Mouse (Mus musculus): ENCODE results near the gene Cux1. TPM values are rescaled to one million over a fixed set of nuclear protein-coding genes. Genes with fewer than 3 reads are reported as not detected.

Cux1 gene
- polyA plus RNA-seq, 1 experiment from 2014 or later = 68.2 TPM

- peak overlapping the region; percentile 98 for H3K4me2 ChIP-seq (replicated peaks)
- H3K36me3 ChIP-seq = no peaks in the 10 kb centered on the region
- no peaks in the 10 kb centered on the region for H3K9me3 ChIP-seq
- 0 out of 2 replicates have a peak overlapping the region, but pooled peaks have one; percentile 93 for H3K27ac ChIP-seq
- no peak for ATAC-seq
- WGBS = under 1% methylated on average over 32 of the region's 32 CpGs
- peak overlapping the region; percentile 98 for H3K4me3 ChIP-seq (replicated peaks)
- peaks cover 21% of the 10 kb centered on the region for H3K4me1 ChIP-seq (replicated peaks)
- H3K9ac ChIP-seq = peak overlapping the region; percentile 91
- H3K27me3 ChIP-seq (replicated peaks) = no peaks in the 10 kb centered on the region
These were observed 1.9 kb downstream of the Cux1 start for GRCm38 (mm10) chr5:136565311-136565811.

- Histone ChIP-seq H3K9ac (peak overlapping the region; percentile 91), H3K4me2 (replicated peaks) (peak overlapping the region; percentile 98), H3K4me1 (replicated peaks) (peaks cover 23% of the 10 kb centered on the region), H3K36me3 (no peaks in the 10 kb centered on the region), H3K27me3 (replicated peaks) (no peaks in the 10 kb centered on the region), H3K27ac (no peak overlapping the region), H3K9me3 (no peaks in the 10 kb centered on the region), H3K4me3 (replicated peaks) (peak overlapping the region; percentile 98)
- no peak for ATAC-seq
- 31% methylated on average over 11 of the region's 11 CpGs for WGBS
These were observed 2.5 kb downstream of the Cux1 start for GRCm38 (mm10) chr5:136564613-136565299.

DNA sequence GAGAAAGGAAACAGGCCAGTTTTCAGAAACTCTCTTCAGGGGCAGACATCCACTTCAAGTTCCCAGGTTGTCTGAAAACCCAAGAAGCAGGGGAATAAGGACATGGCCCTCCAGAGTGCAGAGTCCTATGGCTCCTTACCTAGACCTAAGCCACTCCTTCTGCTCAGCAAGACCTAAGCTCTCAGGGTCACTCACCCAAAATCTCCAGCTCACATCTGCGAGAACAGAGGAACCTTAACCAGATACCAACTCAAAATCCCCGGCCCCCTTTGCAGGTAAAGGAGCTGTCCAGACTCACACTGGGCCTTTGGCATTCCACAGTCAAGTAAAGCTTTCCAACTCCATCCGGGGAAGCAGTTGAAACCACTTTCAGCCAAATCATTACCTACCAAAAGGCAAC lies 3.3 kb downstream of the Cux1 start:
- Histone ChIP-seq H3K36me3 (no peaks in the 10 kb centered on the region), H3K4me1 (replicated peaks) (peaks cover 24% of the 10 kb centered on the region), H3K4me3 (replicated peaks) (no peak overlapping the region), H3K9me3 (no peaks in the 10 kb centered on the region), H3K4me2 (replicated peaks) (no peak overlapping the region), H3K27me3 (replicated peaks) (no peaks in the 10 kb centered on the region), H3K27ac (no peak overlapping the region), H3K9ac (no peak overlapping the region)
- ATAC-seq = no peak
- 71% methylated on average over 3 of the region's 3 CpGs for WGBS

GRCm38 (mm10) chr5:136563104-136563503 lies 4.2 kb downstream of the Cux1 start:
- Histone ChIP-seq H3K4me2 (replicated peaks) (no peak overlapping the region), H3K4me1 (replicated peaks) (peaks cover 23% of the 10 kb centered on the region), H3K9ac (no peak overlapping the region), H3K9me3 (no peaks in the 10 kb centered on the region), H3K4me3 (replicated peaks) (no peak overlapping the region), H3K27ac (no peak overlapping the region), H3K27me3 (replicated peaks) (no peaks in the 10 kb centered on the region), H3K36me3 (no peaks in the 10 kb centered on the region)
- ATAC-seq = no peak
- WGBS = 71% methylated on average over 4 of the region's 4 CpGs

GRCm38 (mm10) chr5:136562212-136562611 lies 5.1 kb downstream of the Cux1 start:
- Histone ChIP-seq H3K4me3 (replicated peaks) (no peak overlapping the region), H3K4me1 (replicated peaks) (peaks cover 25% of the 10 kb centered on the region), H3K27ac (no peak overlapping the region), H3K9me3 (no peaks in the 10 kb centered on the region), H3K4me2 (replicated peaks) (no peak overlapping the region), H3K36me3 (no peaks in the 10 kb centered on the region), H3K9ac (no peak overlapping the region), H3K27me3 (replicated peaks) (no peaks in the 10 kb centered on the region)
- WGBS = 87% methylated on average over 1 of the region's 1 CpGs
- ATAC-seq = no peak

- Histone ChIP-seq H3K4me1 (replicated peaks) (peaks cover 29% of the 10 kb centered on the region), H3K27me3 (replicated peaks) (no peaks in the 10 kb centered on the region), H3K27ac (no peak overlapping the region), H3K4me3 (replicated peaks) (no peak overlapping the region), H3K4me2 (replicated peaks) (no peak overlapping the region), H3K9me3 (no peaks in the 10 kb centered on the region), H3K9ac (no peak overlapping the region), H3K36me3 (no peaks in the 10 kb centered on the region)
- no peak for ATAC-seq
- 93% methylated on average over 1 of the region's 1 CpGs for WGBS
These were observed 5.6 kb downstream of the Cux1 start for GRCm38 (mm10) chr5:136561641-136562040.

GRCm38 (mm10) chr5:136560656-136561055 lies 6.6 kb downstream of the Cux1 start:
- H3K4me1 ChIP-seq (replicated peaks) = peaks cover 39% of the 10 kb centered on the region
- no peaks in the 10 kb centered on the region for H3K27me3 ChIP-seq (replicated peaks)
- ATAC-seq = no peak; the same call in 1 of the 2 replicates
- WGBS = 44% methylated on average over 7 of the region's 7 CpGs
- H3K27ac ChIP-seq = no peak overlapping the region
- no peaks in the 10 kb centered on the region for H3K9me3 ChIP-seq
- H3K4me3 ChIP-seq (replicated peaks) = no peak overlapping the region
- H3K9ac ChIP-seq = no peak overlapping the region
- H3K36me3 ChIP-seq = no peaks in the 10 kb centered on the region
- H3K4me2 ChIP-seq (replicated peaks) = no peak overlapping the region

GRCm38 (mm10) chr5:136557446-136557845 lies 9.8 kb downstream of the Cux1 start:
- Histone ChIP-seq H3K9me3 (no peaks in the 10 kb centered on the region), H3K4me1 (replicated peaks) (peaks cover 32% of the 10 kb centered on the region), H3K9ac (no peak overlapping the region), H3K4me2 (replicated peaks) (no peak overlapping the region), H3K36me3 (no peaks in the 10 kb centered on the region), H3K27ac (no peak overlapping the region), H3K4me3 (replicated peaks) (no peak overlapping the region), H3K27me3 (replicated peaks) (no peaks in the 10 kb centered on the region)
- WGBS = 77% methylated on average over 4 of the region's 4 CpGs
- no peak for ATAC-seq

DNA sequence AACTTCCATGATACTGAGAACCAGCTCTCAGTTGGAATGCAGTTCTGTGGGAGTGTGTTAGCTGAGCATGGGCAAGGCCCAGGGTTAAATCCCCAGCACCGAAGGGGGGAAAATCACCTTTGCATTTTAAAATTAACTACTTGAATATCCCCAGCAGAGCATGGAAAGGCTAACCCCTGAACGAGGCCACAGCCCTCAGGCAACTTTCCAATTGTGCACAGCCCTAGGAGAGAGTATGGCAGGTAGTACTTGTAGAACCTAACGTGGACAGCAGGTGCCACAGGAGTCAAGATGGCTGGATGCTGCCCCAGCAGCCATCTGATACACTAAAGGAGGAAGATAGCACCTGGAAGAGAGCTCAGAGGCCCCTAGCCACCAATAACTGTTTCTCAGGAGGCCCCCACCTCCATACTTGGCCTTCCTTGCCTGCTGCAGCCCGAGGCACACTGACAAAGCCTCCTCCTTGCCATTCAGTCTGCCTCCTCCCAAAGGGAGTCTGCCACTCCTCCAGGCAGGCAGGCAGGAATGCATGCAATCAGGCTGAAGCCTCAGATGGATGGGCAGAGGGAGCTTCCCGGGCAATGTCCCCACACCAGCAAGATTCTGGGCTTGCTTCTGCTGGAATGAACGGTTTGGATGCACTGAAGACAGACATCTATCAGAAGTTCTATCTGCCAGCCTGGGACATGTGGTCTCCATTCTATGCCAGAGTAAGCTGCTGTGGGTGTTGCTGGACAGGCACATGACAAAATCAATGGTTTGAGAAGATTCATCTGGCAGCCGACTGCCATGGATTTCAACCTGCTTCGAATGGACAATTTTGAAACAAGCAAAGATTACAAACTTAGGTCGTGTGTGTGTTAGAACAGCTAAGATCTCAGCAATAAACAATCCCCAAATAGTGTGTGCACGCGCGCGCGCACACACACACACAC lies 10.7 kb downstream of the Cux1 start:
- Histone ChIP-seq H3K27me3 (replicated peaks) (no peaks in the 10 kb centered on the region), H3K4me2 (replicated peaks) (no peak overlapping the region), H3K4me1 (replicated peaks) (peaks cover 35% of the 10 kb centered on the region), H3K4me3 (replicated peaks) (no peak overlapping the region), H3K36me3 (no peaks in the 10 kb centered on the region), H3K9ac (no peak overlapping the region), H3K9me3 (no peaks in the 10 kb centered on the region), H3K27ac (0 out of 2 replicates have a peak overlapping the region, but pooled peaks have one; percentile 32)
- WGBS = 81% methylated on average over 14 of the region's 14 CpGs
- ATAC-seq = no peak

DNA sequence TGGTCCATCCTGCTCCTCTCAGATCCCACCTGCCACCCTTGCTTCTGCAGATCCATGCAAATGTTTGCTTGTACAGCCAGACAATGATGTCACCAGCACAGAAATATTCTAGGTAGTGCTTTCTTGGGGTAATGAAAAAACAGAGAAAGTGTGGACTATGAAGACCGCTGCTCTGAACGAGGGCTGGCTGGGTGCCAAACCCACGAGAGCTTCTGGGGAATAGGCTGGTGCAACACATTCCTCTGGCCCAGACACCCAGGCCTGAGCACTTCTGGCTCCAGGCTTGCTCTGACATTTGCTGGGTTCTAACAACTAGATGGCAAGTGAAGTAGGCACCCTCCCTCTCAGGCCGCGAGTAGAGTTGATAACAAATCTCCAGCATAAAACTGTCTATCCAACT lies 11.6 kb downstream of the Cux1 start:
- H3K27ac ChIP-seq = peak overlapping the region; percentile 33; the same call in 1 of the 2 replicates
- peaks cover 41% of the 10 kb centered on the region for H3K4me1 ChIP-seq (replicated peaks)

DNA sequence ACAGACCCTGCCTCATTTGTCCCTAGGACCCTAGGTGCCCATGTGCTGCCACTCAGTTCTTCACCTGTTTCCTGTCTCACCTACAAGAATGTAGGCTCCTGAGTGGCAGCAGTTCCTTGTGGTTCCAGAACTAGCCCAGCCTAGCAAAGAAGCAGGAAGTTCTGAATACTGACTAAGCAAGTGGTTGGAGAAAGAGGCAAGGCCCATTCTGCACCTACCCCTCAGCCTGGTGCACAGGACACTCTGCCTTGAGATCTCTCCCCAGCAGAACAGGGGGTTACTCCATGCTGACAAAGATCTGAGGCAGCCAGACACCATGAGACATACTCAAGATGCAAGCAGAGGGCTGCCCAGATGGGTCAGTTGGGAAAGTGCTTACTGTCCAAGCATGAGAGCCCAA lies 14.5 kb downstream of the Cux1 start:
- no peak overlapping the region for H3K9ac ChIP-seq
- H3K4me1 ChIP-seq (replicated peaks) = peaks cover 36% of the 10 kb centered on the region

More for the DNA sequence above, 11.6 kb downstream of the Cux1 start:
- H3K4me3 ChIP-seq (replicated peaks) = no peak overlapping the region
- H3K9me3 ChIP-seq = no peaks in the 10 kb centered on the region
- H3K4me2 ChIP-seq (replicated peaks) = no peak overlapping the region
- ATAC-seq = peak; percentile 54; the same call in 1 of the 2 replicates
- no peak overlapping the region for H3K9ac ChIP-seq
- H3K36me3 ChIP-seq = no peaks in the 10 kb centered on the region
- 18% methylated on average over 5 of the region's 5 CpGs for WGBS
- no peaks in the 10 kb centered on the region for H3K27me3 ChIP-seq (replicated peaks)

DNA sequence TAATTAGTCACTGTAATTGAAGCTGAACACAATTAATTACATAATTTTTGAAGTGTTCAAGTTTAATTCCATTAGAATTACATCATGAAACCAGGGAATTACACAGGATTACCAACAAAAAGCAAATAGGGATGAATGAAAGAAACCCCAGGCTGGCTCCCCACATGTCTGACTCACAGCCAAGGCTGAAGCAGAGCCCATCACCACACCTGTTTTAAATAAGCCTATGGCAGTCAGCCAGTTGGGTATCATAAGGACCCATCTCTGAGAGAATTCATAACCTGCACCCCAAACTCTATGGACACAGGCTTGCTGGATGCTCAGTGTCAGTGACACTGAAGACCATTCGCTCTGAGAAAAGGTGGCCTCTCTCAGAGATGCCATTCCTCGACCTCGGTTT lies 15.2 kb downstream of the Cux1 start:
- no peak for ATAC-seq
- peaks cover 33% of the 10 kb centered on the region for H3K4me1 ChIP-seq (replicated peaks)

More for the DNA sequence above, 14.5 kb downstream of the Cux1 start:
- H3K27me3 ChIP-seq (replicated peaks) = no peaks in the 10 kb centered on the region
- no peak overlapping the region for H3K4me3 ChIP-seq (replicated peaks)
- no peak overlapping the region for H3K27ac ChIP-seq
- no peak overlapping the region for H3K4me2 ChIP-seq (replicated peaks)
- ATAC-seq = no peak
- no peaks in the 10 kb centered on the region for H3K36me3 ChIP-seq
- H3K9me3 ChIP-seq = no peaks in the 10 kb centered on the region

More for the DNA sequence above, 15.2 kb downstream of the Cux1 start:
- no peak overlapping the region for H3K27ac ChIP-seq
- no peak overlapping the region for H3K4me2 ChIP-seq (replicated peaks)
- H3K27me3 ChIP-seq (replicated peaks) = no peaks in the 10 kb centered on the region
- WGBS = 87% methylated on average over 3 of the region's 3 CpGs
- no peak overlapping the region for H3K9ac ChIP-seq
- H3K4me3 ChIP-seq (replicated peaks) = no peak overlapping the region
- H3K9me3 ChIP-seq = no peaks in the 10 kb centered on the region
- no peaks in the 10 kb centered on the region for H3K36me3 ChIP-seq
